Mouse (Mus musculus): Measurements from ENCODE around the gene Grid1.

DNA sequence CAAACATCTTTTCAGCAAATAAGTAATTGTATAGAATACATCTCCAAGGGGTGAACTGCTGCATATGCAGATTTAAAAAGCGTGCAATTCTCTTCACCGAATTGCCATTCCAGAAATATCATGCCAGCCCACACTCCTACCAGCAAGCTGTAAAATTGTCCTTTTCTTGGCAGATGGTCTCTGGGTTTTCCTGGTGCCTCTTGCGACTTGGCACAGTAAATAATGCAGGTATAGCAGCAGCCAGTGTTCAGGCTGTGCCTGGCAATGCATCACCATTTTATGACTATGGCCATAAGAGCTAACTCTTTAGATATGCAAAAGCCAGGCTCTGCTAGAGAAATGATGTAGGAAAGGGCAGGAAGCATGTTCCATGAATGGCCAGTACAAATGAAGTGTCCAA, 734.4 kb downstream of the Grid1 start:
- no peak for TF ChIP-seq CTCF (IDR thresholded peaks at IDR 0.05)
- no peak for TF ChIP-seq POLR2A (IDR thresholded peaks at IDR 0.05; ENCODE audit: insufficient read depth, low read depth, low read length)
